Mouse (Mus musculus) brain, embryonic 14.5 days (tissue): ENCODE results near the gene Gtpbp3.

Experiments
- CTCF ChIP-seq: fragments of 200-500 bp; IDR thresholded peaks from 2 replicates; pipeline ENCODE4 v1.5.1; 2012; ENCODE audit warnings: inconsistent platforms, mild to moderate bottlenecking, moderate library complexity, borderline replicate concordance; ENCODE audit not compliant: insufficient read depth, insufficient read length; ENCODE audit errors: extremely low read depth
- POLR2A ChIP-seq: fragments of 200-500 bp; IDR thresholded peaks from 2 replicates; pipeline ENCODE4 v1.6.1; 2012; ENCODE audit warnings: mild to moderate bottlenecking, inconsistent platforms, borderline replicate concordance; ENCODE audit not compliant: poor library complexity, insufficient read depth, insufficient read length, severe bottlenecking; ENCODE audit errors: extremely low read depth

DNA sequence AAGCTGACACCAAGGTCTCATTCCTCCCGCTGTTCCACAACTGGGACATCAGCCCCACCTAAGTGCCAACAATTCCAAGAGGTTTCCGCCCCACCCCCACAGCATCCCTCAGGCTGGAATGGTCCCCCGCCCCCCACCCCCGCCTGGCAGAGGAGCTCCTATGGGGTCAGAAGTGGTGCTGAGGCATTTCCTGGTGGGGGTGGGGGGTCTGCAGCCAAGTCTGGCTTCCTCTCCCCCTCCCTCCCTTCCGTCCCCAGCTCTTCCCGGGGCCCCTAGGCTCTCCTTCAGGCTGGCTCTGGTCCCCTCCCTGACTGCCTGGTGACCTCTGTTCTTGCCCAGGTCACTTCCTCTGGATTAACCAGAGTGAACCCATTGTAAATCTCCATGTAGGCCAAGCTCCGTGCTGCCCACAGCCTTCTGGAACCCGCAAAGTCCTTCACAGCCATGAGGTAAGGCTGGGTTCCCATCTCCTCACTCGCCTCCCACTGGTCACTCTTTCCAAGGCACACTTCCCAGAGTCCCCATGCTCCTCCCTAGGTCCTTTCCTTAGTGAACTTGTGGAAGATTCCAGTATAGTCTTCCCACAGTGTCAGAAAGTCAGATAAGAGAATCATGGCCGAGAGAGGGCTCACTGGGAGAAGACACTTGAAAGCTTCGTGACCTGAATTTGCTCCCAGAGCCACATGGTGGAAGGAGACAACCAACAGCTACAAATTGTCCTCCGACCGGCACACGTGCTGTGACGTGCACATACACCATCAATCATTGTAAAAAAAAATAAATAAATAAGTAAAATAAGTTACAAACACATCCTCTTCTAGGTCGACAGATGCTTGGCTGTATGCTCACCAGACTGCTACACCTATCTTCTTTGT is 11.2 kb downstream of the Gtpbp3 start:
- TF ChIP-seq CTCF: no peak
- no peak for TF ChIP-seq POLR2A
